Mouse (Mus musculus) olfactory bulb, adult 2 months (tissue): ENCODE results near the gene Arf6. TPM values are rescaled to one million over a fixed set of nuclear protein-coding genes. Genes with fewer than 3 reads are reported as not detected.
A peak's percentile ranks its signal among the peaks of the same experiment; 100 is the strongest.
"Not testable (repeated sequence)": the region's sequence is repeated elsewhere in the genome, so short reads cannot be mapped to it uniquely, and the experiment has no call there.

ENCODE experiments used
- H3K27ac ChIP-seq: fragments of 200-500 bp; 2 replicates; pipeline ENCODE4 v1.5.1; 2012; ENCODE audit warnings: low read depth, low read length; ENCODE audit not compliant: insufficient read depth
- H3K4me1 ChIP-seq: fragments of 200-500 bp; 2 replicates; pipeline ENCODE4 v1.6.1; 2012; ENCODE audit warnings: low read length; ENCODE audit not compliant: control insufficient read depth, insufficient read depth
- H3K4me3 ChIP-seq: fragments of 200-500 bp; 2 replicates; pipeline ENCODE4 v1.5.1; 2012; ENCODE audit warnings: mild to moderate bottlenecking, low read depth, low read length, moderate library complexity; ENCODE audit not compliant: insufficient read depth
- CTCF ChIP-seq: fragments of 200-500 bp; IDR thresholded peaks from 2 replicates; pipeline ENCODE4 v1.5.1; 2012; ENCODE audit warnings: low read depth, mild to moderate bottlenecking, low read length, moderate library complexity; ENCODE audit not compliant: insufficient read depth
- POLR2A ChIP-seq: fragments of 200-500 bp; IDR thresholded peaks from 2 replicates; pipeline ENCODE4 v1.6.1; 2012; ENCODE audit warnings: mild to moderate bottlenecking, low read depth, low read length, moderate library complexity; ENCODE audit not compliant: insufficient read depth
- WGBS: fragments of 180-500 bp; shearing (Covaris S2); methylation state at CpG from one replicate; pipeline ENCODE4 v1.1.7; 2018; 5-methylcytosine and 5-hydroxymethylcytosine counted together
- polyA plus RNA-seq: library from polyadenylated mRNA; stranded (reverse); fragments of >200 nt; gene quantifications from 2 replicates; pipeline ENCODE4 v1.2.4, GENCODE M21; 2012; ENCODE audit warnings: low replicate concordance; ENCODE audit not compliant: missing spikeins, insufficient read depth, insufficient read length

Arf6 gene
- polyA plus RNA-seq, 1 experiment: not detected

GRCm38 (mm10) chr12:69360997-69361899 lies 10.7 kb upstream of the Arf6 start:
- peak overlapping the region; percentile 40 for H3K4me3 ChIP-seq
- not testable (repeated sequence) for H3K4me1 ChIP-seq
- TF ChIP-seq POLR2A: peak; percentile 53; the same call in 1 of the 2 replicates
- 1% methylated on average over 42 of the region's 50 CpGs for WGBS
- peak overlapping the region; percentile 6; the same call in 1 of the 2 replicates for H3K27ac ChIP-seq

GRCm38 (mm10) chr12:69361919-69362318 lies 10.0 kb upstream of the Arf6 start:
- TF ChIP-seq CTCF: no peak
- TF ChIP-seq POLR2A: no peak
- peak overlapping the region; percentile 40 for H3K4me3 ChIP-seq
- WGBS: 5% methylated on average over 10 of the region's 10 CpGs
- peak overlapping the region; percentile 6; the same call in 1 of the 2 replicates for H3K27ac ChIP-seq
- H3K4me1 ChIP-seq: peaks cover 3% of the 10 kb centered on the region; the same call in 1 of the 2 replicates

- H3K4me1 ChIP-seq: peaks cover 3% of the 10 kb centered on the region; the same call in 1 of the 2 replicates
- TF ChIP-seq CTCF (no peak), POLR2A (no peak)
- WGBS: 65% methylated on average over 4 of the region's 4 CpGs
- no peak overlapping the region for H3K4me3 ChIP-seq
- H3K27ac ChIP-seq: no peak overlapping the region
Observed at GRCm38 (mm10) chr12:69362388-69362787, 9.6 kb upstream of the Arf6 start.

- not testable (repeated sequence) for H3K4me1 ChIP-seq, H3K4me3 ChIP-seq, H3K27ac ChIP-seq
- 98% methylated on average over 7 of the region's 7 CpGs for WGBS
Observed at GRCm38 (mm10) chr12:69363110-69363509, 8.8 kb upstream of the Arf6 start.

- WGBS: 4% methylated on average over 32 of the region's 32 CpGs
- 0 out of 2 replicates have a peak overlapping the region, but pooled peaks have one; percentile 20 for H3K27ac ChIP-seq
- H3K4me1 ChIP-seq: peaks cover 3% of the 10 kb centered on the region; the same call in 1 of the 2 replicates
- peak overlapping the region; percentile 65 for H3K4me3 ChIP-seq
- TF ChIP-seq POLR2A: no peak
- 0 out of 2 replicates have a peak, but pooled peaks have one; percentile 16 for TF ChIP-seq CTCF
Observed at GRCm38 (mm10) chr12:69363899-69364762, 7.8 kb upstream of the Arf6 start.

GRCm38 (mm10) chr12:69365757-69366156 lies 6.2 kb upstream of the Arf6 start:
- TF ChIP-seq CTCF: no peak
- no peak for TF ChIP-seq POLR2A
- peaks cover 3% of the 10 kb centered on the region; the same call in 1 of the 2 replicates for H3K4me1 ChIP-seq
- WGBS: 85% methylated on average over 7 of the region's 7 CpGs
- no peak overlapping the region for H3K27ac ChIP-seq
- H3K4me3 ChIP-seq: no peak overlapping the region

GRCm38 (mm10) chr12:69366424-69366823 lies 5.5 kb upstream of the Arf6 start:
- H3K4me3 ChIP-seq: no peak overlapping the region
- no peak for TF ChIP-seq POLR2A
- no peak for TF ChIP-seq CTCF
- H3K4me1 ChIP-seq: peaks cover 7% of the 10 kb centered on the region; the same call in 1 of the 2 replicates
- no peak overlapping the region for H3K27ac ChIP-seq

GRCm38 (mm10) chr12:69367557-69367956 lies 4.4 kb upstream of the Arf6 start:
- TF ChIP-seq CTCF (no peak), POLR2A (no peak)
- Histone ChIP-seq H3K4me1 (peaks cover 7% of the 10 kb centered on the region; the same call in 1 of the 2 replicates), H3K4me3 (no peak overlapping the region), H3K27ac (no peak overlapping the region)
- 87% methylated on average over 2 of the region's 2 CpGs for WGBS

GRCm38 (mm10) chr12:69370936-69371335 lies 1.0 kb upstream of the Arf6 start:
- Histone ChIP-seq H3K27ac (0 out of 2 replicates have a peak overlapping the region, but pooled peaks have one; percentile 53), H3K4me1 (peaks cover 10% of the 10 kb centered on the region; the same call in 1 of the 2 replicates), H3K4me3 (peak overlapping the region; percentile 67; the same call in 1 of the 2 replicates)
- TF ChIP-seq POLR2A (no peak), CTCF (no peak)
- 16% methylated on average over 7 of the region's 7 CpGs for WGBS
